Mouse (Mus musculus): ENCODE results near the gene March10. TPM values are rescaled to one million over a fixed set of nuclear protein-coding genes. Genes with fewer than 3 reads are reported as not detected.

The March10 gene
- polyA plus RNA-seq, 1 experiment from 2014 or later: not detected

GRCm38 (mm10) chr11:105490971-105491370 is 34.4 kb upstream of the March10 start:
- no peak for ATAC-seq (ENCODE audit: low read depth)
- Histone ChIP-seq H3K36me3 (ENCODE audit: control insufficient read depth, insufficient read depth) (no peaks in the 10 kb centered on the region), H3K27ac (ENCODE audit: low read length) (no peak overlapping the region), H3K4me1 (ENCODE audit: control insufficient read depth, low read depth, low read length) (no peaks in the 10 kb centered on the region), H3K4me3 (ENCODE audit: low read depth, low read length) (no peak overlapping the region), H3K9ac (ENCODE audit: low read depth, low read length) (no peak overlapping the region), H3K27me3 (ENCODE audit: control insufficient read depth, insufficient read depth, low read depth, low read length) (no peaks in the 10 kb centered on the region), H3K4me2 (ENCODE audit: low read depth, low read length) (no peak overlapping the region), H3K9me3 (replicated peaks; ENCODE audit: control insufficient read depth, low read length) (no peaks in the 10 kb centered on the region)
- WGBS (ENCODE audit: insufficient replicate concordance): 43% methylated on average over 5 of the region's 5 CpGs

GRCm38 (mm10) chr11:105485412-105485811 is 28.9 kb upstream of the March10 start:
- 58% methylated on average over 6 of the region's 6 CpGs for WGBS (ENCODE audit: insufficient replicate concordance)

GRCm38 (mm10) chr11:105484993-105485392 is 28.5 kb upstream of the March10 start:
- ATAC-seq (ENCODE audit: low read depth): no peak

More at GRCm38 (mm10) chr11:105485412-105485811, 28.9 kb upstream of the March10 start:
- Histone ChIP-seq H3K27me3 (ENCODE audit: control insufficient read depth, insufficient read depth, low read depth, low read length) (no peaks in the 10 kb centered on the region), H3K9me3 (replicated peaks; ENCODE audit: control insufficient read depth, low read length) (no peaks in the 10 kb centered on the region), H3K4me1 (ENCODE audit: control insufficient read depth, low read depth, low read length) (no peaks in the 10 kb centered on the region), H3K4me2 (ENCODE audit: low read depth, low read length) (no peak overlapping the region), H3K27ac (ENCODE audit: low read length) (no peak overlapping the region), H3K9ac (ENCODE audit: low read depth, low read length) (no peak overlapping the region), H3K36me3 (ENCODE audit: control insufficient read depth, insufficient read depth) (no peaks in the 10 kb centered on the region), H3K4me3 (ENCODE audit: low read depth, low read length) (no peak overlapping the region)
- ATAC-seq (ENCODE audit: low read depth): no peak

GRCm38 (mm10) chr11:105482747-105483146 is 26.2 kb upstream of the March10 start:
- ATAC-seq (ENCODE audit: low read depth): no peak
- H3K4me3 ChIP-seq (ENCODE audit: low read depth, low read length): no peak overlapping the region
- no peaks in the 10 kb centered on the region for H3K36me3 ChIP-seq (ENCODE audit: control insufficient read depth, insufficient read depth)
- no peak overlapping the region for H3K4me2 ChIP-seq (ENCODE audit: low read depth, low read length)
- no peaks in the 10 kb centered on the region for H3K9me3 ChIP-seq (replicated peaks; ENCODE audit: control insufficient read depth, low read length)
- H3K27me3 ChIP-seq (ENCODE audit: control insufficient read depth, insufficient read depth, low read depth, low read length): no peaks in the 10 kb centered on the region
- WGBS (ENCODE audit: insufficient replicate concordance): 38% methylated on average over 2 of the region's 2 CpGs
- no peak overlapping the region for H3K9ac ChIP-seq (ENCODE audit: low read depth, low read length)
- no peaks in the 10 kb centered on the region for H3K4me1 ChIP-seq (ENCODE audit: control insufficient read depth, low read depth, low read length)
- no peak overlapping the region for H3K27ac ChIP-seq (ENCODE audit: low read length)

More at GRCm38 (mm10) chr11:105484993-105485392, 28.5 kb upstream of the March10 start:
- no peaks in the 10 kb centered on the region for H3K4me1 ChIP-seq (ENCODE audit: control insufficient read depth, low read depth, low read length)
- H3K27me3 ChIP-seq (ENCODE audit: control insufficient read depth, insufficient read depth, low read depth, low read length): no peaks in the 10 kb centered on the region
- no peaks in the 10 kb centered on the region for H3K36me3 ChIP-seq (ENCODE audit: control insufficient read depth, insufficient read depth)
- no peak overlapping the region for H3K27ac ChIP-seq (ENCODE audit: low read length)
- H3K9me3 ChIP-seq (replicated peaks; ENCODE audit: control insufficient read depth, low read length): no peaks in the 10 kb centered on the region
- no peak overlapping the region for H3K9ac ChIP-seq (ENCODE audit: low read depth, low read length)
- no peak overlapping the region for H3K4me2 ChIP-seq (ENCODE audit: low read depth, low read length)
- WGBS (ENCODE audit: insufficient replicate concordance): 63% methylated on average over 6 of the region's 6 CpGs
- H3K4me3 ChIP-seq (ENCODE audit: low read depth, low read length): no peak overlapping the region

- no peak overlapping the region for H3K4me2 ChIP-seq (ENCODE audit: low read depth, low read length)
- no peaks in the 10 kb centered on the region for H3K36me3 ChIP-seq (ENCODE audit: control insufficient read depth, insufficient read depth)
- H3K9ac ChIP-seq (ENCODE audit: low read depth, low read length): no peak overlapping the region
- 67% methylated on average over 2 of the region's 2 CpGs for WGBS (ENCODE audit: insufficient replicate concordance)
- no peaks in the 10 kb centered on the region for H3K9me3 ChIP-seq (replicated peaks; ENCODE audit: control insufficient read depth, low read length)
- H3K27ac ChIP-seq (ENCODE audit: low read length): no peak overlapping the region
- no peaks in the 10 kb centered on the region for H3K4me1 ChIP-seq (ENCODE audit: control insufficient read depth, low read depth, low read length)
- ATAC-seq (ENCODE audit: low read depth): no peak
- no peaks in the 10 kb centered on the region for H3K27me3 ChIP-seq (ENCODE audit: control insufficient read depth, insufficient read depth, low read depth, low read length)
- no peak overlapping the region for H3K4me3 ChIP-seq (ENCODE audit: low read depth, low read length)
These were observed 18.2 kb upstream of the March10 start for GRCm38 (mm10) chr11:105474746-105475145.

- H3K36me3 ChIP-seq (ENCODE audit: control insufficient read depth, insufficient read depth): no peaks in the 10 kb centered on the region
- WGBS (ENCODE audit: insufficient replicate concordance): 41% methylated on average over 6 of the region's 6 CpGs
- no peak overlapping the region for H3K4me2 ChIP-seq (ENCODE audit: low read depth, low read length)
- no peak overlapping the region for H3K4me3 ChIP-seq (ENCODE audit: low read depth, low read length)
- no peak overlapping the region for H3K27ac ChIP-seq (ENCODE audit: low read length)
- H3K27me3 ChIP-seq (ENCODE audit: control insufficient read depth, insufficient read depth, low read depth, low read length): no peaks in the 10 kb centered on the region
- no peak overlapping the region for H3K9ac ChIP-seq (ENCODE audit: low read depth, low read length)
- no peaks in the 10 kb centered on the region for H3K4me1 ChIP-seq (ENCODE audit: control insufficient read depth, low read depth, low read length)
- no peak for ATAC-seq (ENCODE audit: low read depth)
- H3K9me3 ChIP-seq (replicated peaks; ENCODE audit: control insufficient read depth, low read length): no peaks in the 10 kb centered on the region
These were observed 17.8 kb upstream of the March10 start for GRCm38 (mm10) chr11:105474352-105474736.

- Histone ChIP-seq H3K4me3 (ENCODE audit: low read depth, low read length) (no peak overlapping the region), H3K4me2 (ENCODE audit: low read depth, low read length) (no peak overlapping the region), H3K27me3 (ENCODE audit: control insufficient read depth, insufficient read depth, low read depth, low read length) (no peaks in the 10 kb centered on the region), H3K9ac (ENCODE audit: low read depth, low read length) (no peak overlapping the region), H3K27ac (ENCODE audit: low read length) (no peak overlapping the region), H3K36me3 (ENCODE audit: control insufficient read depth, insufficient read depth) (no peaks in the 10 kb centered on the region), H3K9me3 (replicated peaks; ENCODE audit: control insufficient read depth, low read length) (no peaks in the 10 kb centered on the region), H3K4me1 (ENCODE audit: control insufficient read depth, low read depth, low read length) (no peaks in the 10 kb centered on the region)
- no peak for ATAC-seq (ENCODE audit: low read depth)
- WGBS (ENCODE audit: insufficient replicate concordance): 30% methylated on average over 5 of the region's 5 CpGs
These were observed 17.3 kb upstream of the March10 start for GRCm38 (mm10) chr11:105473716-105474351.

- Histone ChIP-seq H3K9ac (ENCODE audit: low read depth, low read length) (no peak overlapping the region), H3K4me1 (ENCODE audit: control insufficient read depth, low read depth, low read length) (no peaks in the 10 kb centered on the region), H3K4me2 (ENCODE audit: low read depth, low read length) (no peak overlapping the region), H3K9me3 (replicated peaks; ENCODE audit: control insufficient read depth, low read length) (no peaks in the 10 kb centered on the region), H3K27ac (ENCODE audit: low read length) (no peak overlapping the region), H3K4me3 (ENCODE audit: low read depth, low read length) (no peak overlapping the region), H3K36me3 (ENCODE audit: control insufficient read depth, insufficient read depth) (no peaks in the 10 kb centered on the region), H3K27me3 (ENCODE audit: control insufficient read depth, insufficient read depth, low read depth, low read length) (no peaks in the 10 kb centered on the region)
- ATAC-seq (ENCODE audit: low read depth): no peak
- WGBS (ENCODE audit: insufficient replicate concordance): 58% methylated on average over 4 of the region's 4 CpGs
These were observed 16.1 kb upstream of the March10 start for GRCm38 (mm10) chr11:105472610-105473009.

- no peaks in the 10 kb centered on the region for H3K4me1 ChIP-seq (ENCODE audit: control insufficient read depth, low read depth, low read length)
- H3K9me3 ChIP-seq (replicated peaks; ENCODE audit: control insufficient read depth, low read length): no peaks in the 10 kb centered on the region
- no peaks in the 10 kb centered on the region for H3K27me3 ChIP-seq (ENCODE audit: control insufficient read depth, insufficient read depth, low read depth, low read length)
These were observed 14.4 kb upstream of the March10 start for GRCm38 (mm10) chr11:105470896-105471295.

More at GRCm38 (mm10) chr11:105470896-105471295, 14.4 kb upstream of the March10 start:
- H3K4me3 ChIP-seq (ENCODE audit: low read depth, low read length): no peak overlapping the region
- WGBS (ENCODE audit: insufficient replicate concordance): 64% methylated on average over 4 of the region's 4 CpGs
- H3K9ac ChIP-seq (ENCODE audit: low read depth, low read length): no peak overlapping the region
- H3K27ac ChIP-seq (ENCODE audit: low read length): no peak overlapping the region
- no peak overlapping the region for H3K4me2 ChIP-seq (ENCODE audit: low read depth, low read length)
- H3K36me3 ChIP-seq (ENCODE audit: control insufficient read depth, insufficient read depth): no peaks in the 10 kb centered on the region
- no peak for ATAC-seq (ENCODE audit: low read depth)

Data from liver, embryonic 16.5 days (tissue).